Mouse (Mus musculus): ENCODE measurements at regions not wholly inside any gene's neighbourhood (a gene's known extent, or its start where the extent isn't known, plus 50 kb on each side); places are given as distances from the start of the nearest gene placed in this dataset.

DNA sequence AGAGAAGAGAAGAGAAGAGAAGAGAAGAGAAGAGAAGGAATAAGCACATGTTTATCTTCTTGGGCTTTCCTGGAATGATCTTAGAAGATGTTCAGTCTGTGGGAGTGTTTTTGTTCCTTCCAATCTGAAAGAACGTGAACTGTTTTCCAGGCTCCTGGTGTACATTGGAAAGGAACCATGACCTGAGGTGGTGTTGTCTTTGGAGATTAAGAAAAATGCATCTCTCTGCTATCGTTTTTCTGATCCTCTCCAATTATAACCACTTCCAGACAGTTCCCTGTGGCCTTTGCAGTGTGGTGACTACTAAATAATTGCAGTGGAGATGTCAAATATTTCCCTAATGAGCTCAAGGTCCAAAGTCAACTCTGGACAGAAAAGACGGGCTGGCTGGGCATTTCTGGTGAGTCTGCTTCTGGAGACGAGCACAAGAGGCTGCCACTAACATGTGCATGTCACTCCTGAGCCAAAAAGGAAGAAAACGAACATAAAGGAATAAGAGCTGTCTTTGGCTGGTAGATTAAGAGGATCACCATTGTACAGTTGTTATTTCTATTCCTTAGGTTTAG, 431.7 kb downstream of the Adgrl2 start:
- ATAC-seq, result no peak

DNA sequence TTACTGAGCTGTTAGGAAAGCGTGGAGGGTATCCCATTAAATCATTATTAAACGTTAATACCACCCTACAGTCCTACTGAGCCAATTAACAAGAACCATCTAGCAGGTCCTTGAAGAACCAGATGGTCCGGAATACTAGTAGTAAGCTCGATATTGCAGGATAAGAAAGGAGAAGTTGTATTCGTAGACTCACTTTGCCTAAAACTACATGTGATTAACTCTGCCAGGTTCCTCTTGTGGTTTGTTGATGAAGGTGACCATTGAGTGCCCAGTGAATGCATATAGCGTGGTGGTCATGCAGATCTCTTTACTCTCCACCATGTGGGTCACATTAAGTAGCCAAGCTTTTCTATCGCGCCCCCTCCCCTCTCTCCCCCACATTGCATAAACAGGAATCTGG, 435.0 kb downstream of the Adgrl2 start:
- no peak for ATAC-seq

GRCm38 (mm10) chr3:148550716-148551115, 439.6 kb downstream of the Adgrl2 start:
- ATAC-seq, result no peak

GRCm38 (mm10) chr3:148544929-148545328, 445.4 kb downstream of the Adgrl2 start:
- no peak for ATAC-seq

GRCm38 (mm10) chr3:148542217-148542616, 448.1 kb downstream of the Adgrl2 start:
- no peak for ATAC-seq

DNA sequence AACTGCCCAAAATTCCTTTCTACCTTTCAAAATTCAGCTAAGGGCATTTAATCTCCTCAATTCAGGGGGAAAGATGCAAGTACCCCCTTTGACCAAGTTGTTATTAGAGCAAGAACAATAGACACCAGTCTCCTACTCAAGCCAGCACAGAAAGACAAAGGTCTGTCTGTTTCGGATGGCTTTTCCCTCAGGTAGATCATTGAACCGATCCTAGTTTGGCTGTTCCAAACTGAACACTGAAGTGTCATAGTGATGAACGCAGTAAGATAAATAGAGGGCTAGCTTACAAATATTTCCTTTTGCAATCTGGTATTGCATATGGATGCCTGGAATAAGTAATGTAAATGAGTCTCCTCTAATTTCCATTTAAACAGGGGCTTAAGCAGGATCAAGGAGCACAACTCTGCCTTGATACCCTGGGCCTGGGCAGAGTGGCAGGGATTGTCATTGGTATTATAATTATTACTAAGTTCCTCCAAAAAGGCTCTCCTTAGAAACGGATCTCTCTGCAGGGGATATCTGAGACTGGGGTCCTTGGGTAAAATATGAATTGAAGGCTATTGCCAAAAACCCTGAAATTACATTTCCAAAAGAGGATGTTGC, 452.6 kb downstream of the Adgrl2 start:
- no peak for ATAC-seq

DNA sequence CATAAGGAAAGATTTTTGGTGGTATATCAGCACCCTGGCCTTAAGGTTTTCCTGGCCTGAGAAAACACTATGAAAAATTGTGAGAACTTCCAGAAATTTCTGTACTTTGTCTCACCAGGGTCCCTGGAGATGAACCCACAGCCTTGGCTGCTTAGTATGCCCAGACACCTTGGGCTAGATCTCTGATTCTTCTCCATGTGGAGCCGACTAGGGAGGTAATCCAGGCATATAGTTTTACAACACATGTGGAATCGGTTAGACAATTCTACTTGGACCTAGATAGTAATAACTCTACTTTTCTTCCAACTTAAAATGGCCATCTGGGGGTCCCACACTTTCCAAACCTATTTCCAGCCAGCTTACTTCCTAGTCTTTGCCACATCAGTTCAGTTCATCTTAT, 460.5 kb downstream of the Adgrl2 start:
- no peak for ATAC-seq

DNA sequence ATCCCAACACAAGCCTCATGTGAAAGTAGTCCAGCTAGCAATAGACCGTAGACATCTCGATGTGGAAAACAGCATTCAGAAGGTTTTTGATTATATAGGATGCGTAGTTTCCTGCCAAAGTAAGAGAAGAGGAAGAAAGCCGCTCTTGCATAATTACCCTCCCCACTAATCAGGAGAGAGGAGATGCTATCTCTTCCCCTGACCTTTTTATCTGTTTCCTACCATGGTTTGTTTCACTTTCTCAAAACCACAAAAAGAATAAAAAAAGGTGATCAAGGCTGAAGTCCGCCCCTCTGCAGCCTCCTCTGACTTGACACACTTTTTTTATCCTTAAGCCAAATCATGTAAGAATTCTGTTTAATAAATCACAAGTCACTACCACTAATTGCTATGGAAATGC, 480.0 kb downstream of the Adgrl2 start:
- peak; percentile 94 for ATAC-seq

GRCm38 (mm10) chr3:148504928-148505327, 485.4 kb downstream of the Adgrl2 start:
- no peak for ATAC-seq

DNA sequence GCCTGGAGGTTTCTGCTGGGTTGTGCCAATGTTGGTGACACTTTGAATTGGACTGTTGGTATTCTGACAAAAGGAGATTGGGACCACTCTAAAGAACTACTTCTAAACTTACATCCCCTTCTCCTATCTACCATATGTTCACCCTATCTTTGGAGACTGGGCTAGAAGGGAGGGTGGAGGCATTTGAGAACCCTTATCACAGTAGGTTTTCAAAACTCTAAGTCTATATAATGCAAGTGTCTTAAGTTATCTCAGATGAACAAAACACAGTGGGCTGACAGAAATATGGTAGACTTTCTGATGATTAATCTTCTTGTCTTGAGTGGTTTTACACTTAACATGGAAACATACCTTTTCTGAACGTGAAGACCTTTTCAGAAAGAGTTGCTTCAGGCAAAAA, 486.9 kb downstream of the Adgrl2 start:
- ATAC-seq, result no peak

DNA sequence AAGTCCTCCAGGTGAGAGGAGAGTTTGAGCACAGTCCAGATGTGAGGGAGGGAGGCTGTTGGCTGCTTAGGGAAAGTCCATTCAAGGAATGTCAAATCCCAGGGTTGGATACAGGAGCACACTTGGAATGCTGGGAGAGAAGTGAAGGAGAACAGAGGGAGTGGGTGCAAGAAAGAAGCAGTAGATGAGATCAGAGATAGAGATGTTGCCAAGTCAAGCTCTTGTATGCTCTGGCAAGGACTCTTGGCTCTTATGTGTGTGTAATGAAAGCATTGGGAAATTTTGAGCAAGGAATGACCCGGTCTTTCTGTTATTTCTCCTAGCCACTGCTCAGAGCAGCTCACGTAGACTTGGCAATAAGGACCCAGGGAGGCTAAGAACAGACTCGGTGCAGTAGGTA, 488.6 kb downstream of the Adgrl2 start:
- no peak for ATAC-seq

- ATAC-seq, result peak; percentile 26
Observed at GRCm38 (mm10) chr3:148496672-148497071, 493.7 kb downstream of the Adgrl2 start.

GRCm38 (mm10) chr3:148491287-148491686, 499.1 kb downstream of the Adgrl2 start:
- peak; percentile 80 for ATAC-seq

GRCm38 (mm10) chr3:148489201-148489600, 501.2 kb downstream of the Adgrl2 start:
- ATAC-seq, result no peak

DNA sequence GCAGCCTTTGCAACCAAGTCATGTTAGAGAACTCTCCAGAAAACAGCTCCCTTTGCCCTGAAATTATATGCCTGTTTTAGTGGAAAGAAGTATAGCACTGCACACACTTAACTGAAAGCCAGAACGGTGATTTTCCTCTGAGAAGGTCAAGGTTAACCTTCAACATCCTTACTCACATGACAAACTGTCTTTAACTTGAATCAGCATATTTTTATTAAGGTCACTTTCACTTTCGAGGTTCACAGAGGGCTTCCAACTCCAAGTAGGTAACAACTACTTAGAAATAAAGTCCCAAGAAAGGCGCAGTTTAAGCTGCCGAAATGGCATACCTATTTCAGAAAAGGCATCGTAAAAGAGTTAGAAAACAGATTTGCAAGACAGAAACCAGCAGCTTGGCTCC, 502.4 kb downstream of the Adgrl2 start:
- peak; percentile 31 for ATAC-seq

DNA sequence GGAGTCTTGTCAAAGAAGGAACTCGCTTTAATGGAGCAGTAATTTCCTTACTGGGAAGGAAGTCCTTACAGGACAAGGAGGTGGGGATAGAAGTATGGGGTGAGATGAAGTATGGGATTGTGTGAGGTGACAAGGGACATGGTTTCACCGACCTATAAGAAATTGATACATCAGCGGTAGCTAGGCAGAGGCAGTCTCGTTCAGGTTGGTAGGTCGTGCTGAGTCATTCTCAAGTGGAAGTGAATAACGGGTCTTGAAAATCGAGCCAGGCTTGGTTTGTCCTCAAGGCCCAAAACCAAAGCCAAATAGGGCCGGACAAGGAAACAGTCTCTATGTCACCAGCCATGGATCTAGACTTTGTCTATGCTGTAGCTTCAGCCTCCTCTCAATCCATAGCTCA, 514.5 kb downstream of the Adgrl2 start:
- no peak for ATAC-seq

DNA sequence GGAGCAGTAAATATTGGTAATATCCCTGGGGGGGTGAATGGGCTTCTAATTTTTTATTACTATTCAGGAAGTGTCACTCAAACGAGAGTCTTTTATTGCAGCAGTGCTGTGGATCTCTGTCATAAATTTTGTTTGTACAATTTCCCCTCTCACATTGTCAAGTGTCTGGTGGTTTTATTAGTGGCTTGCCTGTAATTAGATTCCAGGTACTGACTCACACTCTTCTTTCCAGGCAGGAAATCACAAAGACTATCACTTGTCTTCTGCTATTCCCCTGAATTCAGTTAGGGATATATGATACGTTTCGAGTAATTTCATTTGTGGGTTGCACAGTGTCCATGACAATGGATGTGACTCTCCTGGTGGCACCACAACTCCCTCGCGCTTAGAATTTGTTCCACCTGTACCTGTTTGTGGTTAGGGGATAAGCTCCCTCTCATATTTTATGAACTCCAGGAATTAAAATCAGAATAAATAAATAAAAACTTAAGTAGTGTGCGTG, 517.4 kb downstream of the Adgrl2 start:
- ATAC-seq, result no peak

GRCm38 (mm10) chr3:148465456-148465855, 524.9 kb downstream of the Adgrl2 start:
- ATAC-seq, result peak; percentile 71

GRCm38 (mm10) chr3:148462791-148463190, 527.6 kb downstream of the Adgrl2 start:
- ATAC-seq, result no peak

DNA sequence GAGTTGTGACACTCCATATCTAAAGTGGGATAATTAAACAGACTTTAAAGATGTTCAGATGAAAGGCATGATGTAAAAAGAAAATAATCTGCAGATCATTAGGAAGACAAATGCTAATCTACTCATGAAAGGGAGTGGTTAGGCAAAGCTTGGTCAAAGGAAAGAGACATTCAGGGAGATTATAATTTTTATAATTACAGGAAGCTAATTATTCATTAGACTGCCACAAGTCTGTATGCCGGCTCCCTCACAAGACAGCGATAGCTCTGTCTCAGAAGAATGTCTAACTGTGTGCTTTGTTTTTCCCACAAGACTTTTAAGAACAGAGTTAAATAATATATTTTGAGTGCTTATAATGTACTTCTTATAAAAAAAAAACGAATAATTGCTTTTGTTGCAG, 541.5 kb downstream of the Adgrl2 start:
- ATAC-seq, result no peak

GRCm38 (mm10) chr3:148448465-148448864, 541.9 kb downstream of the Adgrl2 start:
- no peak for ATAC-seq

- ATAC-seq, result no peak
Observed at GRCm38 (mm10) chr3:148446845-148447244, 543.5 kb downstream of the Adgrl2 start.

DNA sequence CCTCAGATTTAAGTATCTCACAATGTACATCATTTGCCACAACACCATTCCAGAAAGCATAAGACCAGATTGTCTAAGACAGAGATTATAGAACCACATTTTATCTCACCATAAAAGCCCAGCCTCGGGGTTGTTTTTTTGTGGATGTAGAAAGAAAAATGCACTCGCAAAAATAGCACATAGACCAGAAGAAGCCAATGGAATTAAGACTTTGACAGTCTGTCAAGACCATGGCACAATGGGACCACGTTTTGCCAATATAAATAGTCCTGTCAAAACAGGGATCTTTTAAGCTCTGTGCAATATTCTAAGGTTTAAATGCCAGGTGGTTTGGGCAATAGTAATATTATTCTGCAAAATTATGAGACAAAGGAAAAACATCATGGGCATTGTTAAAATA, 547.3 kb downstream of the Adgrl2 start:
- ATAC-seq, result no peak

- ATAC-seq, result no peak
Observed at GRCm38 (mm10) chr3:148434033-148434432, 556.3 kb downstream of the Adgrl2 start.
